Mouse (Mus musculus) fibroblast of lung, adult 2 months (primary cell): ENCODE measurements at regions not wholly inside any gene's neighbourhood (a gene's known extent, or its start where the extent isn't known, plus 50 kb on each side); places are given as distances from the start of the nearest gene placed in this dataset.

ENCODE experiments used
- DNase-seq: peaks from one replicate; pipeline ENCODE4 v3.0.0-alpha.2; 2011; ENCODE audit warnings: low read depth

GRCm38 (mm10) chr13:59916166-59917044 lies 93.5 kb upstream of the Tut7 start:
- no peak for DNase-seq

- DNase-seq = no peak
Measured at GRCm38 (mm10) chr13:59915734-59916133, 92.8 kb upstream of the Tut7 start.

- DNase-seq = no peak
Measured at GRCm38 (mm10) chr13:59910179-59911071, 87.5 kb upstream of the Tut7 start.

GRCm38 (mm10) chr13:59909400-59909799 lies 86.5 kb upstream of the Tut7 start:
- DNase-seq = no peak

DNA sequence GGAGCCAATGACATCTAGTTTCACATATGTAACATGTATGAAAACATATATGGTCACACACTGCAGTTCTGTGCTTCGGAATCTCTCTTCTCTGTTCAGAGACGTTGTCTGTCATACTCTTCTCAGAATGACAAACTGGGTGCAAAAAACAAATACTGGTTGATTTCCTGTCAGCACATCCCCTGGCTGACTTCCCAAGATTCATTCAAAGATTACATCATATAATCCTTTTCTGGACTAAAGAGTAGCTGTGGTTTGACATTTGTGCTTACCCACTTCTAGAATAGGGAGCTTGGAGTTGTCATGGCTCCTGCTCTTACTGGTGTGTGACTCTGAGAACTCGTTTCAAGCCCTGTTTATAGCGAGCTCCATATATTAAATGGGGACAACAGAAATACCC lies 85.8 kb upstream of the Tut7 start:
- DNase-seq = no peak

- DNase-seq = no peak
Measured at GRCm38 (mm10) chr13:59905488-59905887, 82.5 kb upstream of the Tut7 start.

DNA sequence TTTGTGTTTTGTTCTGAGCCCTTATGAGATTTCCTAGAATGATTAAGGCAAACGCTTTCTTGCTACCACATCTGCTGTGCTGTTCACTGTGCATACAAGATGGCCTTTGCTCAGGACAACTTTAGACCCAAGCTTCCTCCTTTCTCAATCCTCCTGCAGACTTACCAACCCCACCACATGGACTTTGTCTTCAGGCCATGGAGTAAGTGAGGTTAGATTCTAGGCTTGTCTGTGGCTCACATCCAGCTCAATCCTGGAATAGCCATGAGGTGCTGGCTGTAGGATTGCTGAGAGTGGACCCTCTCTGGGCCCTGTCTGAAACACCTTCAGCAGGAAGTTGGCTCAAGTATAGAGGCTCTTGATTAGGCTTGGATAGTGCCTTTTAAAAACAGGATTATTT lies 81.5 kb upstream of the Tut7 start:
- DNase-seq = no peak

DNA sequence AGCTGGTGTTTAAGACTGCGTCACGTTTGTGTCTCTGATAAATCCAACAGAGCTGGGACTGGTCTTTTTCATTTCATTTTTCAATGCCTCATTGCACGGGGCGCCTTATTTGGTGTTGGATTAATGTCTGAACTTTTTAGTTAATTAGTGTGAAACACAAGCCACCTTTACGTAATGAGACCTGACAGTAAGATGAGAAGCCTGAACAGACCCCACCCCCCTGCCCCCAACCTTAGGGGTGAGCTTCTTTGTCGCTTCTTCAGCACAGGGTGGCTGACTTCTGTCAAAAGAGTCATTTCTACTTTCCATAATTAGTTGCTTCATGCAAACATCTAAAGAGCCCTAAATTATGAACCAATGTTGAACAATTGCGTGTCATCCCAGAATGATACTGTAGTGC lies 76.6 kb upstream of the Tut7 start:
- no peak for DNase-seq

DNA sequence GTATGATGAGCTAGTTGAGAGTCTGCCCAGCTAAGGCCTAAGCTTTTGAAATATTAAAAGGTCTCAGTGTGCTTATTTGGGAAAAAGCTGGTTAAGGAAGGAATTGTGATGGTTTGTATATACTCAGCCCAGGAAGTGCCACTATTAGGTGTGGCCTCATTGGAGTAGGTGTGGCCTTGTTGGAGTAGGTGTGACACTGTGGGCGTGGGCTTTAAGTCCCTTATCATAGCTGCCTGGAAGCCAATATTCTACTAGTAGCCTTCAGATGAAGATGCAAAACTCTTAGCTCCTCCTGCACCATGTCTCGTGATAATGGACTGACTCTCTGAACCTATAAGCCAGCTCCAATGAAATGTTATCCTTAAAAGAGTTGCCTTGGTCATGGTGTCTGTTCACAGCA lies 72.8 kb upstream of the Tut7 start:
- no peak for DNase-seq

- no peak for DNase-seq
Measured at GRCm38 (mm10) chr13:59894094-59894493, 71.1 kb upstream of the Tut7 start.

DNA sequence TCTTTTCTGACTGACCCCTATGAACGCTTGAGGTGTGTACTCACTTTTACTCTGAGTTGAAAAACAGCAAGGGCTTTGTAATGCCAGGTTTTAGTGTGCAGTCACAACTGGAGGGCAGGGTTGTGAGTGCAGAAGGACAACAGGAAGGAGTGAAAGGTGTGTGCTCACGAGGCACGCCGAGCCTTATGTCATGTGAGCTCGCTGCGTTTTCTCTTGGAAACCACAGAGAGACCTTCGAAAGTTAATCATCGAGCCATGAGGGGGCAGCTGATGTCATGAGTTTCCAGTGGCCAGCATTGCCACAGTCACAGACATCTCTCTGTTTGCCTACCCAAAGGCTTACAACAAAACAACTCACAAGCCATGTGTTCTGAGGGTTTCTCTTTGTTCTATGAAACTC lies 70.0 kb upstream of the Tut7 start:
- no peak for DNase-seq

DNA sequence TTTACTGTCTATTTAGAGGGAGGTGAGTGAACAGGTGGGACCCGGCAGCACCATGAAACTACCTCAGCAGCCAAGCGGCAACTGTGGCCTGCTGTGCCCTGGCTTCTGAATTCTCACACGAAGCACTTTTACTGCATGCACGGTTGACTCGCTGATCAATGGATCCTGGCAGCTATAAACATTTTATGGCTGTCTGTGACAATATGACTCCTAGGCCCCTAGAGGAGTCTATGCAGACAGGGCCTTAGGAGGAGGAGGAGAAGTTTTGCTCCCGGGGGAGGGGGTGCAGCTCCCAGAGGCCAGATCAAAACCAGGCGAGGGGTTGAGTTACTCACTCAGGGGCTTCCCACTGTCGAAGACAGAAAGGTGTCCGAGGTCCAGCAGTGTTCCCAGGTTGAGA lies 69.4 kb upstream of the Tut7 start:
- DNase-seq = no peak

DNA sequence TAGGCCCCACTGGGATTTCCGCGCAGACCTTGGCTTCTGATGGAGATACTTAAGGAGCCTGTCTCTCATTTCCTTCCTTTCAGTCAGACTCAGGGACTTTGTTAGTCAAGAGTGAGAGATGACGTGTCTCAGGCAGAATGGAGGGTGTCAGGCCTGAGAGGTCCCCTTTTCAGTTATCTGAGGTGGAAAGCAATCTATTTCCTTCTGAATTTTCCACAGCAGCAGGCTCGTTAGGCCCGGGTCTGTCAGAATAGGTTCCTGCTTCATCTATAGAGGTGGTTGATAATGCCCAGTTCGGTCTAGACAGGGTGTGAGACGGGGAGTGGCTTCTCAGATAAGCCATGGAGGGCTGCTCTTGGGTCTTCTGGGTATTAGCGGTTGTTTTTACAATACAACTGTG lies 68.8 kb upstream of the Tut7 start:
- DNase-seq = no peak

GRCm38 (mm10) chr13:59889468-59890117 lies 66.6 kb upstream of the Tut7 start:
- DNase-seq = peak; percentile 57

DNA sequence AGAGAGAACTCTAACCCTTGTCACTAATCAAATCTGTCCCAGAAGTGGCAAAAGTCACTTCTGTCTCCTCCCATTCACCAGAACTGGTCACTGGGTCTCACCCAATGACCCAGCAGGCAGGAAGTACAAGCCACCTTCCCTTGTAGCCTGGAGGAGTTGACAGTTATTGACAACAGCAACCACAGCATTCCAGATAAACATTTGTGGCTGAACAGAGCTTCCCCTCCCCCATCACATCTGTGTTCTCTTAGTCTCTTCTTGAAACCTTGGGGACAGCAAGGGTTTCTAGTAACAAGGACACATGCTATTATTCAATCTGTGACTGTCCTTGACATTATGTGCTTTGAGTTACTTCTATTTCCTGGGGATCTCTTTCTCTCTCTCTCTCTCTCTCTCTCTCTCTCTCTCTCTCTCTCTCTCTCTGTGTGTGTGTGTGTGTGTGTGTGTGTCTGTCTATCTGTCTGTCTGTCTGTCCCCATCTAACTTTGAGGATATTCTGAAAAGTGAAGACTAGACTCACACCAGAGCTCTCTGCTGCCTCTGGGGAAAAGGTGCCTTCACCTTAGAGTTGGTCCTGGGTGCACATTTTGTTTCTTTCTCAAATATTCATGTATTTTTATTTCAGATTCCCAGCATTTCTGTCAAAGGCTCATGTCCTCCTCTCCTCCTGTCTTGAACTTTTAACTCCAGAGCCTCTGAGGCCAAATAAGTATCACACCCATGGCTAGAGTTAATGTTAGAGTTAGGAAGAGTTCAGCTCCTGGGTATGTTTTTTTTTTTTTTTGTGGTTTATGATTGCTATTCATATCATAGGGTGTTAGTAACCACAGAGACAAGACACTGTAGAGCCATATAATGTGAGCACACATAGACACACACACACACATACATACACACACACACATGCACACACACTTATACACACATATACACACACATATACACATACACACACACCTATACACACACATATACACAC lies 65.4 kb upstream of the Tut7 start:
- DNase-seq = no peak

- peak; percentile 84 for DNase-seq
Measured at GRCm38 (mm10) chr13:59887306-59887705, 64.4 kb upstream of the Tut7 start.

- no peak for DNase-seq
Measured at GRCm38 (mm10) chr13:59886572-59886971, 63.6 kb upstream of the Tut7 start.

DNA sequence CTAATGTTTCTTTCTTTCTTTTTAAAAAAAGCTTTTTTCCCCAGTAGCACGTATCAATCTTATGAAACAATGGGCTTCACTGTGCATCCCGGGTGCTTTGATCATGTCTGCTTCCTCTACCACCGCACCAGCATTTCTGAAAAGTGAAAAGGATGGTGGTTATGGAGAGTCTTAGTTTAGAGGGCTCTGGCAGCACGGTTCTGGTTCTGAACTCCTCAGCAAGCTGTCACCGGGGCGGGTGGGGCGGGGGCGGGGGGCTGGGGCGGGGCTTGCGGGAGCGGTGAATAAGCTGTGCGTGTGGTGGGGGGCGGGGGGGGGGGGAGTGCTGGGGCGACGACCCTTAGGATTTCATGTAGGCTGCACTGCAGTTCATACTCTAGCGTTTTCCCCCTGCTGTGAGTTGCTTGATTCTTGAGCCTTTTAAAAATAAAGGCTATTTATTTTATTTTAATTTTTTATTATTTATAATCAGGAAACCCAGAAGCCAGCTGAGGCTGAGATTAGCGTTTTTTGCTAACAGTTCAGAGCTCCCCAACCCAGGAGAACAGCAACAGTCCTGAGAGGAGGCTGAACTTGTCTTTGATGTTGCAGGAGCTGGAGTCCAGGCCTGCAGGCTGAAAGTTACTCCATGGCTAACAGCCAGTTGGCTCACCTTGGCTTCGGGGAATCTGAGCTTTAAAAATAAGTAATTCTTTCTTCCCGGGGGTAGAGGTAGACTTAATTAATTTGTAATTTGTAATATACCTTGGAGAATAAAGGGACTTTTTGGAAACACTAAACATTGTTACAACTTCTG lies 59.2 kb upstream of the Tut7 start:
- no peak for DNase-seq

DNA sequence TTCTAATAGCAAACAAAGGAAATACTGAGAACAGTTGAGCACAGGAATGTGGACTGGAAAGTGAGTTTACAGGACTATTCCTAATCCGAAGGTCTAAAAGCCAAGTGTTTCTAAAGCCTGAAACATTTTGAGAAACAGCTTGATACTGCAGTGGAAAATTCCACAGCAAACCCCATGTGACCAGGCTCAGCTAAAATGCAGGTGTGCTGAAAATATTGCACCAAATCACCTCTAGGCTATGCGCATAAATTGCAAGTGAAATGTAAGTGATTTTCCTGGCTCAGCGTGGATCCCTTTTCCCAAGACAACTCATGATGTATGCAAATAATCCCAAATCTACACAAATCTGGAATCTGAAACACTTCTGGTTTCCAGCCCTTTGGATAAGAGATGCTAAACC lies 57.1 kb upstream of the Tut7 start:
- no peak for DNase-seq

GRCm38 (mm10) chr13:59875637-59876036 lies 52.7 kb upstream of the Tut7 start:
- peak; percentile 67 for DNase-seq
